Comparison of ENCODE assay signal across 12 mouse cellular contexts in the genomic region with DNA sequence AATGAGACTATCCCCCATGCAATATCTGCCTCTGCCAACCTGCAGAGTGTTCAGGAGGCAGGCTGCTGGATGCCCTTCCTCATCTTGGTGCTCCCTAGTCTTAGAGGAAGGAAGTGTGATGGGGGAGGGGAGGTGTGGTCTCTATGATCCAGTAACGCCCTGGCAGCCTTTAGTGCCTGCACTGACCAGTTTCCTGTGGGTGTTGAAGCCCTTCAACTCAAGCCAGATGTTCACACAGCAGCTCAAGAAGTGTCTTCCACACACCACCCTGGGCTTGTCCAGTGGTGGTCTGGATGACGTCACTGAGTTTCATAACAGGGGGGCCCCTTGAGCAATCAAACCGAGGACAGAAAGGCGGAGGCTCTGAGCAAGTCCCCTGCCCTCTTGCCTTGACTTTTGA. TPM values are rescaled to one million over a fixed set of nuclear protein-coding genes. Genes with fewer than 3 reads are reported as not detected.
DNase-seq lines count a peak whose midpoint lies in the region; ATAC-seq and TF ChIP-seq lines count a peak whose summit lies in the region.
"Had no signal": no experiment of that assay in that cellular context is flagged by ENCODE, and none has a peak within 500 bp of the region (broad histone marks: within the 10 kb centered on the region; RNA-seq: fewer than 3 reads in every experiment).

No protein-coding gene starts in this region.

- no peaks in the 10 kb centered on the region for H3K4me1 ChIP-seq in lung, postnatal 0 days (ENCODE audit: insufficient read depth, low read depth, low read length)
- H3K4me1 ChIP-seq in stomach, postnatal 0 days (replicated peaks; ENCODE audit: control insufficient read depth, insufficient read depth) = no peaks in the 10 kb centered on the region
- H3K4me1 ChIP-seq: embryonic facial prominence, embryonic 15.5 days; midbrain, embryonic 15.5 days had no signal

- DNase-seq in kidney, postnatal 10 days = peak; percentile 26
- no peak for DNase-seq in kidney, adult 8-10 months
- DNase-seq in c-Kit-positive CD71-negative TER-119-negative erythroid progenitor cells, embryonic 14.5 days (ENCODE audit: low read depth) = peak; percentile 67
- peak; percentile 73 for DNase-seq in lung, postnatal 0 days (ENCODE audit: low spot score)
- no peak for DNase-seq in stomach, postnatal 0 days (ENCODE audit: low spot score)
- no peak for DNase-seq in Muller cell, postnatal 12 days (ENCODE audit: inconsistent ontology term)
- no peak for DNase-seq in urinary bladder, postnatal 25 days (ENCODE audit: low spot score)
- DNase-seq: cerebellum, adult 2 months; left cerebral cortex, postnatal 4 days had no signal

- WGBS in lung, postnatal 0 days = 48% methylated on average over 4 of the region's 4 CpGs
- WGBS in stomach, postnatal 0 days = 61% methylated on average over 4 of the region's 4 CpGs

- no peaks in the 10 kb centered on the region for H3K36me3 ChIP-seq in lung, postnatal 0 days (ENCODE audit: insufficient read depth, low read length)
- H3K36me3 ChIP-seq in stomach, postnatal 0 days (ENCODE audit: control insufficient read depth, insufficient read depth, low read length) = no peaks in the 10 kb centered on the region
- H3K36me3 ChIP-seq: embryonic facial prominence, embryonic 15.5 days; midbrain, embryonic 15.5 days had no signal

- H3K27me3 ChIP-seq in lung, postnatal 0 days (replicated peaks; ENCODE audit: insufficient read depth, low read length) = no peaks in the 10 kb centered on the region
- no peaks in the 10 kb centered on the region for H3K27me3 ChIP-seq in stomach, postnatal 0 days (ENCODE audit: control insufficient read depth, insufficient read depth, low read length)
- H3K27me3 ChIP-seq: CH12.LX; midbrain, embryonic 15.5 days had no signal

- H3K9ac ChIP-seq in lung, postnatal 0 days (replicated peaks; ENCODE audit: low read depth) = no peak overlapping the region
- no peak overlapping the region for H3K9ac ChIP-seq in stomach, postnatal 0 days (ENCODE audit: low read length)
- H3K9ac ChIP-seq: embryonic facial prominence, embryonic 15.5 days; midbrain, embryonic 15.5 days had no signal

- no peak overlapping the region for H3K4me2 ChIP-seq in lung, postnatal 0 days (replicated peaks; ENCODE audit: low read depth, low read length)
- no peak overlapping the region for H3K4me2 ChIP-seq in stomach, postnatal 0 days (replicated peaks; ENCODE audit: low read depth)
- H3K4me2 ChIP-seq: embryonic facial prominence, embryonic 15.5 days; midbrain, embryonic 15.5 days had no signal

- no peak overlapping the region for H3K27ac ChIP-seq in lung, postnatal 0 days (ENCODE audit: low read length)
- no peak overlapping the region for H3K27ac ChIP-seq in stomach, postnatal 0 days (replicated peaks)
- H3K27ac ChIP-seq: embryonic facial prominence, embryonic 15.5 days; midbrain, embryonic 15.5 days had no signal

- TF ChIP-seq EP300 in lung, postnatal 0 days (IDR thresholded peaks at IDR 0.05) = no peak
- no peak for TF ChIP-seq EP300 in stomach, postnatal 0 days (optimal IDR thresholded peaks at IDR 0.05)

- ATAC-seq in lung, postnatal 0 days = peak; percentile 78
- ATAC-seq in stomach, postnatal 0 days (ENCODE audit: low FRiP score, low TSS enrichment) = no peak
- ATAC-seq: midbrain, embryonic 15.5 days had no signal

- H3K4me3 ChIP-seq in lung, postnatal 0 days (ENCODE audit: low read depth, low read length) = no peak overlapping the region
- H3K4me3 ChIP-seq in stomach, postnatal 0 days (ENCODE audit: low read depth, low read length) = no peak overlapping the region
- H3K4me3 ChIP-seq: embryonic facial prominence, embryonic 15.5 days; midbrain, embryonic 15.5 days had no signal

- no peaks in the 10 kb centered on the region for H3K9me3 ChIP-seq in lung, postnatal 0 days (ENCODE audit: low read length)
- H3K9me3 ChIP-seq in stomach, postnatal 0 days (ENCODE audit: control insufficient read depth, low read length) = no peaks in the 10 kb centered on the region
- H3K9me3 ChIP-seq: embryonic facial prominence, embryonic 15.5 days; midbrain, embryonic 15.5 days had no signal

- no peak for TF ChIP-seq CTCF in lung, postnatal 0 days (IDR thresholded peaks at IDR 0.05)
- TF ChIP-seq CTCF in stomach, postnatal 0 days (IDR thresholded peaks at IDR 0.05; ENCODE audit: low read depth) = 0 out of 2 replicates have a peak, but pooled peaks have one; percentile 0

RNA-seq across cellular contexts. Expression of gene Alox5ap, which starts 8.0 kb away (rescaled TPM):
- 59.6 and 76.9 TPM in 2 replicates for polyA plus RNA-seq in lung, postnatal 0 days (2015; fragmentation: Nextera tagmentation; extraction: Ambion mirVana)
- 8.2 and 9.3 TPM in 2 replicates for polyA plus RNA-seq in stomach, postnatal 0 days (2015; fragmentation: Nextera tagmentation; extraction: Ambion mirVana)

Comparison
In these comparisons a context has a peak if more than half of its experiments do, and no peak if none do; other contexts are left out.
1. DNase-seq: peak in kidney, postnatal 10 days (single experiment), c-Kit-positive CD71-negative TER-119-negative erythroid progenitor cells, embryonic 14.5 days (single experiment) and lung, postnatal 0 days (single experiment); none in kidney, adult 8-10 months (0 of 2), stomach, postnatal 0 days (single experiment), Muller cell, postnatal 12 days (single experiment) and urinary bladder, postnatal 25 days (single experiment).